Comparison of ENCODE assay signal across 17 mouse cellular contexts in genomic region chr11:46868594-46868993, GRCm38 (mm10). TPM values are rescaled to one million over a fixed set of nuclear protein-coding genes. Genes with fewer than 3 reads are reported as not detected.
"Had no signal": no experiment of that assay in that cellular context is flagged by ENCODE, and none has a peak within 500 bp of the region (broad histone marks: within the 10 kb centered on the region; RNA-seq: fewer than 3 reads in every experiment).

No protein-coding gene starts in this region.

- H3K4me2 ChIP-seq: neural tube, embryonic 15.5 days; stomach, embryonic 15.5 days had no signal

- DNase-seq: retina, postnatal 1 day; right cerebral cortex, adult 18-20 months; right cerebral cortex, postnatal 14 days; right cerebral cortex, postnatal 25 days; right cerebral cortex, postnatal 4 days; spleen, adult 18-20 months; thymus, adult 18-20 months; thymus, adult 2 months; thymus, postnatal 14 days; thymus, postnatal 25 days; thymus, postnatal 36 days; thymus, postnatal 4 days had no signal

- H3K4me3 ChIP-seq: neural tube, embryonic 15.5 days; stomach, embryonic 15.5 days had no signal

- H3K36me3 ChIP-seq: neural tube, embryonic 15.5 days; stomach, embryonic 15.5 days had no signal

- H3K9me3 ChIP-seq: neural tube, embryonic 15.5 days; stomach, embryonic 15.5 days had no signal

- H3K9ac ChIP-seq: neural tube, embryonic 15.5 days; stomach, embryonic 15.5 days had no signal

- H3K27me3 ChIP-seq: neural tube, embryonic 15.5 days; stomach, embryonic 15.5 days had no signal

- H3K4me1 ChIP-seq: neural tube, embryonic 15.5 days; stomach, embryonic 15.5 days had no signal

- H3K27ac ChIP-seq: neural tube, embryonic 15.5 days; stomach, embryonic 15.5 days; stomach, postnatal 0 days had no signal

RNA-seq across cellular contexts. Expression of gene Timd4, which starts 58.0 kb away (rescaled TPM):
- total RNA-seq: neutrophil, adult 5-6 weeks had no signal
- polyA plus RNA-seq: neural tube, embryonic 14.5 days; neural tube, embryonic 15.5 days had no signal
